Mouse (Mus musculus): ENCODE measurements around the gene Slc25a29. TPM values are rescaled to one million over a fixed set of nuclear protein-coding genes. Genes with fewer than 3 reads are reported as not detected.

Gene Slc25a29
- polyA plus RNA-seq, 1 experiment = 0.02 TPM

DNA sequence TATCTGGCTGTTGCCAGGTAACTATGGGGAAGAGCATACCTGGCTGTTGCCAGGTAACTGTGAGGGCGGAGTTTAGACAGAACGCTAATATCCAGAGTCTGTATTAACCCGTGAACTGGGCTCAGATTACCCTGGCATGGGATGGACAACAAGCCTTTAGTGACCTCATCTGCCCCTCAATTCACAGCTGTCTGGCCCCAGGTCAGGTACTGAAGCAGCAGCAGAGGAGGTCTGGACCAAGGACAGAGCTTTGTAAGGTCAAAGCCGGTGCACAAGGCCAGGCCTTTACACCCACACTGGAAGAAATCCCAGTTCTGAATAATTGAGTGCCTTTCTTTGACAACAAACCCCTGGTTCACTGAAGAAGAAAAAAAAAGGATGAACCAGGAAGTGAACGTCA is 6.0 kb downstream of the Slc25a29 start:
- Histone ChIP-seq H3K4me1 (ENCODE audit: control insufficient read depth) (peaks cover 2% of the 10 kb centered on the region), H3K27me3 (ENCODE audit: control insufficient read depth) (peaks cover 3% of the 10 kb centered on the region), H3K9me3 (ENCODE audit: control insufficient read depth, low read length) (peaks cover 17% of the 10 kb centered on the region), H3K36me3 (ENCODE audit: control insufficient read depth) (peaks cover 23% of the 10 kb centered on the region), H3K4me3 (replicated peaks) (no peak overlapping the region)
- no peak for TF ChIP-seq GATA1 (IDR thresholded peaks at IDR 0.05; ENCODE audit: low read length)
- TF ChIP-seq TAL1 (IDR thresholded peaks at IDR 0.05; ENCODE audit: low read length) = no peak

DNA sequence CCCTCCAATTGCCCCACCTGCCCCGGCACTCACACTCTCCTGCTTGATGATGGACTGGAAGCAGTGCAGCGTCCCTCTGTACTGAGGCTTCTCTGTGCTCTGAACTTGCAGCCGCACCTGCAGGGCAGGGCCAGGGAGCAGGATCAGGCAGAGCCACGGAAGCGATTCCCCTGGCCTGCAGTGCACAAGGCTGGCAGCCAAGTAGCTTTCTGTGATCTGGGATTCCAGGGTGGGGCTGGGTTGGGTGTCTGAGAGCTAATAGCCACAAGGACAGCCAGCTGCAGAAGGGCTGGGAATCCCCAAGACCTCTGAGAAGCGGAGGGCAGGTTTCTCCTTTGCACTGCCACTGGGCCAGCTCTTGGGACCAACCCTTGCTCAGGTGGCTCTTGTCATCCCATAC is 8.0 kb downstream of the Slc25a29 start:
- H3K4me3 ChIP-seq (replicated peaks) = no peak overlapping the region
- peaks cover 17% of the 10 kb centered on the region for H3K9me3 ChIP-seq (ENCODE audit: control insufficient read depth, low read length)
- H3K36me3 ChIP-seq (ENCODE audit: control insufficient read depth) = peaks cover 23% of the 10 kb centered on the region
- no peak for TF ChIP-seq GATA1 (IDR thresholded peaks at IDR 0.05; ENCODE audit: low read length)
- TF ChIP-seq TAL1 (IDR thresholded peaks at IDR 0.05; ENCODE audit: low read length) = no peak
- no peaks in the 10 kb centered on the region; the same call in none of the 2 replicates for H3K4me1 ChIP-seq (ENCODE audit: control insufficient read depth)
- no peaks in the 10 kb centered on the region for H3K27me3 ChIP-seq (ENCODE audit: control insufficient read depth)

DNA sequence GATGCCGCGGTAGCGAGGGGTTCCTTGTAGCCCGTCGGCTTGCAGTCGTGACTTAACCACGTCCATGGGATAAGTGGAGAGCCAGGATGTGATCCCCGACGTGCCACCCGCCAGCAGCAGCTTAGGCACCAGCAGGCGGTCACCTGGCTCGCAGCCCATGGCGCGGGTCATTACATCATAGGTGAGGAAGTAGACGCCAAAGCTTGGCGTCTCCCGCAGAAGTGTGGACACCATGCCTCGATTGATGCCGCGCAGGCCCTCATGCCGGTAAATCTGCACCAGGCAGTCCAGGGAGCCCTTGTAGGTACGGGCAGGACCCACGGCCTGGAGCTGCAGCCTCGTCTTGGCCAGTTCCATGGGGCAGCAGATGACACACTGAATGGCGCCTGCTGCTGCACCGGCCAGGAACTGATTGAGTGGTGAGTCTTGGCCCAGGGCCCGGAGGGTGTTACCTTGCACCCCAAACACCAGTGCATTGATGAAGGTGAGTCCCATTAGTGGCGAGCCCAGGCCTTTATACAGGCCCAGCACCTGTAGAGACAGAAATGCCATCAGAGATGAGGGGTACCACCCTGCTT is 8.6 kb downstream of the Slc25a29 start:
- no peak overlapping the region for H3K4me3 ChIP-seq (replicated peaks)

DNA sequence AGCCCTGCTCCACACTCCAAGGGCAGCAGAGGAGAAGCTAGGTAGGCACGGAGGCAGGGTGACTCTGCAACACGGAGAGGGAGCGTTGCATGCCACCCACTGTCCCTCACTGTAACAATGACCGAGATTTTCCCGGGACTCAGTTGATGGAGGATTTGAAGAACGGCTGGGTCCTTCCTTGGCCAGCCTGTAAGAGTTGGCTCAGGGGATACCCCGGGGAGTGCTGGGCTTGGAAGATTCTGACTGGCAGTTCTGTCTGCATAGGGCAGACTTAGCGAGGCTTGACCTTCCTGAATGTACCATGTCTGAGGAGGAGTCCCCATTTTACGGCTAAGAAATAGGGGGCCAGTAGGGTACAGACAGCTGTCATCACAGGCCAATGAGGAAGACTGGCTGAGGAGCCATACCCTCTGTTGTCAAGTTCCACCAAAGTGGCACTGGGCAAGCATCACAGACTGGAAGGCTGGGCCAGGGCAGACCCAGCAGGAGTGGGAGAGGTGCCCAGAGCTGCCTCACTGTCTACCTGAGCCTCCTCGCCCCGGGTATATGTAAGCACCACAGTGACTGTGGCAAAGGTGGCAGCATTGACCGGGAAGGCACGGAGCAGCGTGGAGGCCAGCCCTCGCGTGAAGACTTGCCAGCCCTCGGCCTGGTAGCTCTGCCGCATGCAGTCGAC is 9.3 kb downstream of the Slc25a29 start:
- peaks cover 23% of the 10 kb centered on the region for H3K36me3 ChIP-seq (ENCODE audit: control insufficient read depth)

More for the DNA sequence above, 8.6 kb downstream of the Slc25a29 start:
- Histone ChIP-seq H3K4me1 (ENCODE audit: control insufficient read depth) (no peaks in the 10 kb centered on the region; the same call in none of the 2 replicates), H3K9me3 (ENCODE audit: control insufficient read depth, low read length) (peaks cover 17% of the 10 kb centered on the region), H3K27me3 (ENCODE audit: control insufficient read depth) (no peaks in the 10 kb centered on the region), H3K36me3 (ENCODE audit: control insufficient read depth) (peaks cover 23% of the 10 kb centered on the region)
- TF ChIP-seq GATA1 (IDR thresholded peaks at IDR 0.05; ENCODE audit: low read length) = no peak
- TF ChIP-seq TAL1 (IDR thresholded peaks at IDR 0.05; ENCODE audit: low read length) = no peak

DNA sequence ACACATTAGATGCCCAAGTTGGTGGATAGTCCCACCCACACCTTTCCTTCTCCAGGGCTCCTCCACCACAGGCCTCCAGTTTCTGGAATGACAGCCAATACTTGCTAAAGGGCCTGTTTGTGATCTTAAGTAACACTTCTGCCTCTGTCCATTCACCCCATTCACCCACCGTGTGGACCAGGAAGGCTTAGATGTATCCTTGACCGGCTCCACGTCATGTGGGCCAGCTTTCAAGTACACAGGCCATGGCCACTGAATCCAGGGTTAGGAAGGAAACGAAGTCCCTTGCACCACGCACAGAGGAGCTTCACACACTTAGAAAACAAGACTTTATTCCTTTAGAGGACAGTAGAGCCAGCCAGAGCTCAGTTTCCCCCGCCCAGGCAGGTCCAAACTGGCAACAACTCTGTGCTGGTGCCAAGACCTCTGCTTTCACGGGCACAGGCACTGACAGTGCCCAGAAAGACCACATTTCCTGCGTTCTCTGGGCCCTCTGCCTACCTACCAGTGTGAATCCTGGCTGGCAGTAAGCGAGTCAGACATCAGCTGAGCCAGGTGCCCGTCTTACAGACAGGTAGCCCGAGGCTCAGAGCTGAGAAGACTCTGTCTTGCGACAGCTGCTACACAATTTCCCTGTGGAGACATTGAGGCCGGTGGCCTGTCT is 10.0 kb downstream of the Slc25a29 start:
- Histone ChIP-seq H3K36me3 (ENCODE audit: control insufficient read depth) (peaks cover 25% of the 10 kb centered on the region), H3K9me3 (ENCODE audit: control insufficient read depth, low read length) (peaks cover 17% of the 10 kb centered on the region), H3K4me1 (ENCODE audit: control insufficient read depth) (no peaks in the 10 kb centered on the region; the same call in none of the 2 replicates), H3K27me3 (ENCODE audit: control insufficient read depth) (no peaks in the 10 kb centered on the region), H3K4me3 (replicated peaks) (no peak overlapping the region)
- TF ChIP-seq GATA1 (IDR thresholded peaks at IDR 0.05; ENCODE audit: low read length) (no peak), TAL1 (IDR thresholded peaks at IDR 0.05; ENCODE audit: low read length) (no peak)

More for the DNA sequence above, 9.3 kb downstream of the Slc25a29 start:
- H3K9me3 ChIP-seq (ENCODE audit: control insufficient read depth, low read length) = peaks cover 17% of the 10 kb centered on the region
- no peak for TF ChIP-seq TAL1 (IDR thresholded peaks at IDR 0.05; ENCODE audit: low read length)
- TF ChIP-seq GATA1 (IDR thresholded peaks at IDR 0.05; ENCODE audit: low read length) = no peak
- H3K4me3 ChIP-seq (replicated peaks) = no peak overlapping the region
- H3K27me3 ChIP-seq (ENCODE audit: control insufficient read depth) = no peaks in the 10 kb centered on the region
- H3K4me1 ChIP-seq (ENCODE audit: control insufficient read depth) = no peaks in the 10 kb centered on the region; the same call in none of the 2 replicates

DNA sequence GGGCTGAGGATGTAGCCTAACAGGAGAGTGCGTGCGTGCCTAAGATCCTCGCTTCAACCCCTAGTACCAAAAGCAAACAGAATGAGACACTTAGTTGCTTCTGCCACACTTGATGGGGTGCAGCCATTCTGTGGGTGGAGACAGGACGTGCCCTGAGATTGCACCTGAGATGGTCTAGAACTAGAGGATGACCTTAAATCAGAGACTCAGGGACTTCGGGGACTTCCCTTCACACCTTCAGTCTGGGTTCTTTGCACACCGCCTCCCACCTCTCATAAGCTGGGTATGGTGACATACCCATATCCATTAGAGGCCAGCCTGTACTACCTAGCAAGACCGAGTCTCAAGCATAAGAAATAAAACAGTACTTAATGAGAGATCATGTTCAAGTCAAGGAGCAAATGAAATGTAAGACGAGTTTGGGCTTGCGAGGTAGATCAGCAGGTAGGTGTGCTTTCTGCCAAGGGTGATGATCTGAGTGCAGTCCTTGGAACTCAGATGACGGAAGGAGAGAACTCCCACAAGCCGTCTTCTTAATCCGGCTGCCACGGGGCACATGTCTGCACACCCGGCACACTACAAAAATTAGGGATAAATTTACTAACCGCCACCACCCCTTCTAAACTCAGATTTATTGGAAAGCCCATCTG is 11.3 kb downstream of the Slc25a29 start:
- no peaks in the 10 kb centered on the region; the same call in none of the 2 replicates for H3K4me1 ChIP-seq (ENCODE audit: control insufficient read depth)
- peaks cover 38% of the 10 kb centered on the region for H3K36me3 ChIP-seq (ENCODE audit: control insufficient read depth)
- H3K27me3 ChIP-seq (ENCODE audit: control insufficient read depth) = no peaks in the 10 kb centered on the region

DNA sequence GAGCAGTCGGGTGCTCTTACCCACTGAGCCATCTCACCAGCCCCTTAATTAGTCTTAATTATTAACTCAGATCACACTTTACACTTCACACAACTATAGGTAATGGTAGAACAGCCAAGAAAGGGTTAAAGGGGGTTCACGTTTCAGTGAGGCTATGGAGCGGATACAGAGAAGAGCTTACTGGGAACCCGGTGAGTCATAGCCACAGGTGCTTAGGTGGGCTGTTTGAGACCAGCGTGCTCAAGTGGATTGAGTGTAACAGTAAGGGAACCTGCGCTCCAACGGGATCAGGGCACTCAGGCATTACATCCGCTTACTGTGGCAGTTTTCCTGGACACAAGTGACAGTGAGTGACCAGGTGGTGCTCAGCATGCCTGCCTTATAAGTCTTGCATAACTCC is 12.6 kb downstream of the Slc25a29 start:
- Histone ChIP-seq H3K27me3 (ENCODE audit: control insufficient read depth) (no peaks in the 10 kb centered on the region), H3K36me3 (ENCODE audit: control insufficient read depth) (peaks cover 49% of the 10 kb centered on the region), H3K9me3 (ENCODE audit: control insufficient read depth, low read length) (peaks cover 13% of the 10 kb centered on the region), H3K4me3 (replicated peaks) (no peak overlapping the region), H3K4me1 (ENCODE audit: control insufficient read depth) (no peaks in the 10 kb centered on the region; the same call in none of the 2 replicates)
- TF ChIP-seq TAL1 (IDR thresholded peaks at IDR 0.05; ENCODE audit: low read length) = no peak
- no peak for TF ChIP-seq GATA1 (IDR thresholded peaks at IDR 0.05; ENCODE audit: low read length)

More for the DNA sequence above, 11.3 kb downstream of the Slc25a29 start:
- no peak overlapping the region for H3K4me3 ChIP-seq (replicated peaks)
- peaks cover 17% of the 10 kb centered on the region for H3K9me3 ChIP-seq (ENCODE audit: control insufficient read depth, low read length)
- TF ChIP-seq TAL1 (IDR thresholded peaks at IDR 0.05; ENCODE audit: low read length) (no peak), GATA1 (IDR thresholded peaks at IDR 0.05; ENCODE audit: low read length) (no peak)

DNA sequence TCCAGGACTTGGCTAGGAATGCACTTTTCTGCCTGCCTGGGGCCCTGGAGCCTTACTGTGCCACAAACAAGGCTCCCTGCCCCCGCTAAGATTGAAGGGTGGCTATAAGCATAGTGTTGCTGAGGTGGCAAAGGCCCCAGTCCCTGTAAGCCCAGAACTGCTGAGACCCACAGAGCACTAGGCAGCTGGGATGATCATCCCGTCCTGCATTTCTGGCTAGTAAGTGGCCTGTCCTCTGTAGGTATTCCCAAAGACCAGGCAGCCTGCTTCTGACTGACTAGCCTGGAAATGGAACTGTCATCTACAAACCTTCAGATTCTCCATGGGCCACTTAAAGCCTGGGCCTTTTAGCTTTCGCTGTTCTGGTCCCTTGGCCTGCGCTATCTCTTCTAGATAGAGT is 15.2 kb downstream of the Slc25a29 start:
- no peak overlapping the region for H3K4me3 ChIP-seq (replicated peaks)
- no peaks in the 10 kb centered on the region for H3K27me3 ChIP-seq (ENCODE audit: control insufficient read depth)
- TF ChIP-seq TAL1 (IDR thresholded peaks at IDR 0.05; ENCODE audit: low read length) (no peak), GATA1 (IDR thresholded peaks at IDR 0.05; ENCODE audit: low read length) (no peak)
- no peaks in the 10 kb centered on the region for H3K9me3 ChIP-seq (ENCODE audit: control insufficient read depth, low read length)
- peaks cover 52% of the 10 kb centered on the region for H3K36me3 ChIP-seq (ENCODE audit: control insufficient read depth)
- H3K4me1 ChIP-seq (ENCODE audit: control insufficient read depth) = no peaks in the 10 kb centered on the region; the same call in 1 of the 2 replicates
